Mouse (Mus musculus): ENCODE measurements around the gene Snrnp25.
"Not testable (repeated sequence)": the region's sequence is repeated elsewhere in the genome, so short reads cannot be mapped to it uniquely, and the experiment has no call there.

The Snrnp25 gene

GRCm38 (mm10) chr11:32194626-32195025 is 10.6 kb upstream of the Snrnp25 start:
- DNase-seq (ENCODE audit: low spot score in 2 of 2), result no peak

- DNase-seq (ENCODE audit: low spot score in 2 of 2), result no peak
These were observed 9.2 kb upstream of the Snrnp25 start for GRCm38 (mm10) chr11:32195867-32196540.

GRCm38 (mm10) chr11:32196727-32197126 is 8.5 kb upstream of the Snrnp25 start:
- no peak for DNase-seq (ENCODE audit: low spot score in 2 of 2)

- DNase-seq (ENCODE audit: low spot score in 2 of 2), result no peak
These were observed 7.4 kb upstream of the Snrnp25 start for GRCm38 (mm10) chr11:32197766-32198165.

GRCm38 (mm10) chr11:32198256-32198955 is 6.8 kb upstream of the Snrnp25 start:
- DNase-seq (ENCODE audit: low spot score in 2 of 2), result no peak

- no peak for DNase-seq (ENCODE audit: low spot score in 2 of 2)
These were observed 6.0 kb upstream of the Snrnp25 start for GRCm38 (mm10) chr11:32199230-32199629.

- DNase-seq (ENCODE audit: low spot score in 2 of 2), result no peak
These were observed 5.1 kb upstream of the Snrnp25 start, which contains the start of gene Il9r for GRCm38 (mm10) chr11:32200075-32200601. Gene Il9r (minus strand): TSS chr11:32200279.

- not testable (repeated sequence) for DNase-seq (ENCODE audit: low spot score in 2 of 2)
These were observed 4.2 kb upstream of the Snrnp25 start for GRCm38 (mm10) chr11:32200992-32201391.

GRCm38 (mm10) chr11:32201922-32202685 is 3.1 kb upstream of the Snrnp25 start:
- no peak for DNase-seq (ENCODE audit: low spot score in 2 of 2)

- DNase-seq (ENCODE audit: low spot score in 2 of 2), result no peak
These were observed 5.4 kb downstream of the Snrnp25 start for GRCm38 (mm10) chr11:32210623-32211022.

- no peak for DNase-seq (ENCODE audit: low spot score in 2 of 2)
These were observed 10.4 kb downstream of the Snrnp25 start for GRCm38 (mm10) chr11:32215372-32216162.

GRCm38 (mm10) chr11:32216851-32217250 is 11.6 kb downstream of the Snrnp25 start:
- DNase-seq (ENCODE audit: low spot score in 2 of 2), result no peak

- DNase-seq (ENCODE audit: low spot score in 2 of 2), result no peak
These were observed 13.4 kb downstream of the Snrnp25 start for GRCm38 (mm10) chr11:32218501-32219050.

GRCm38 (mm10) chr11:32219287-32219686 is 14.1 kb downstream of the Snrnp25 start:
- no peak for DNase-seq (ENCODE audit: low spot score in 2 of 2)

- DNase-seq (ENCODE audit: low spot score in 2 of 2), result no peak
These were observed 15.5 kb downstream of the Snrnp25 start for GRCm38 (mm10) chr11:32220607-32221224.

- DNase-seq (ENCODE audit: low spot score in 2 of 2), result no peak
These were observed 16.2 kb downstream of the Snrnp25 start for GRCm38 (mm10) chr11:32221225-32221950.

GRCm38 (mm10) chr11:32221951-32222409 is 16.8 kb downstream of the Snrnp25 start, which contains the start of gene Rhbdf1:
Gene Rhbdf1 (minus strand): TSS chr11:32222300.
- no peak for DNase-seq (ENCODE audit: low spot score in 2 of 2)

- DNase-seq (ENCODE audit: low spot score in 2 of 2), result no peak
These were observed 17.5 kb downstream of the Snrnp25 start for GRCm38 (mm10) chr11:32222570-32223194.

GRCm38 (mm10) chr11:32223297-32223967 is 18.2 kb downstream of the Snrnp25 start:
- no peak for DNase-seq (ENCODE audit: low spot score in 2 of 2)
